Mouse (Mus musculus) midbrain, postnatal 0 days (tissue): Measurements from ENCODE around the gene Slc6a5. TPM values are rescaled to one million over a fixed set of nuclear protein-coding genes. Genes with fewer than 3 reads are reported as not detected.

Source experiments
- ATAC-seq: fragments of 200-750 bp; cut with Nextera tagmentation; 2 replicates; pipeline ENCODE4 v1.8.0; 2017; ENCODE audit warnings: moderate number of reproducible peaks, mild to moderate bottlenecking, moderate TSS enrichment, moderate library complexity; ENCODE audit not compliant: low FRiP score
- DNase-seq: peaks from one replicate; pipeline ENCODE4 v3.0.0-alpha.2; 2015; ENCODE audit warnings: low spot score
- H3K27ac ChIP-seq: fragments of 300-500 bp; sonication (generic); 2 replicates; pipeline ENCODE4 v1.5.1; 2014; ENCODE audit warnings: low read depth, mild to moderate bottlenecking, low read length, mixed read lengths
- H3K27me3 ChIP-seq: fragments of 300-500 bp; sonication (generic); 2 replicates; pipeline ENCODE4 v1.6.1; 2014; ENCODE audit warnings: low read length, control low read depth, mixed read lengths; ENCODE audit not compliant: insufficient read depth
- H3K36me3 ChIP-seq: fragments of 300-500 bp; sonication (generic); 2 replicates; pipeline ENCODE4 v1.6.1; 2014; ENCODE audit warnings: low read length, control low read depth, mixed read lengths; ENCODE audit not compliant: insufficient read depth
- H3K4me1 ChIP-seq: fragments of 300-500 bp; sonication (generic); 2 replicates; pipeline ENCODE4 v1.6.1; 2014; ENCODE audit warnings: mild to moderate bottlenecking, control low read depth, antibody characterized with exemption, low read length, mixed read lengths; ENCODE audit not compliant: insufficient read depth
- H3K4me2 ChIP-seq: fragments of 300-500 bp; sonication (generic); 2 replicates; pipeline ENCODE4 v1.6.1; 2014; ENCODE audit warnings: low read depth, mild to moderate bottlenecking, low read length, mixed read lengths; ENCODE audit not compliant: poor library complexity, severe bottlenecking
- H3K4me3 ChIP-seq: fragments of 300-500 bp; sonication (generic); 2 replicates; pipeline ENCODE4 v1.5.1; 2014; ENCODE audit warnings: low read depth, mild to moderate bottlenecking, low read length, moderate library complexity
- H3K9ac ChIP-seq: fragments of 300-500 bp; sonication (generic); replicated peaks from 2 replicates; pipeline ENCODE4 v1.6.1; 2014; ENCODE audit warnings: mild to moderate bottlenecking, low read length, moderate library complexity, mixed read lengths; ENCODE audit not compliant: poor library complexity, severe bottlenecking
- H3K9me3 ChIP-seq: fragments of 300-500 bp; sonication (generic); 2 replicates; pipeline ENCODE4 v1.6.1; 2016; ENCODE audit warnings: low read length, control low read depth
- CTCF ChIP-seq: IDR thresholded peaks from 2 replicates; pipeline ENCODE4 v1.5.1; 2016; ENCODE audit warnings: antibody characterized with exemption, mild to moderate bottlenecking
- WGBS: fragments of 180-500 bp; shearing (Covaris S2); extraction: QIAGEN DNeasy Blood & Tissue Kit; methylation state at CpG from one replicate; pipeline ENCODE4 v1.1.7; 2014; 5-methylcytosine and 5-hydroxymethylcytosine counted together
- polyA plus RNA-seq: library from polyadenylated mRNA; unstranded; fragments of >200 nt; fragmentation: Nextera tagmentation; extraction: Ambion mirVana; gene quantifications from 2 replicates; pipeline ENCODE4 v1.2.1, GENCODE M21; 2015
- total RNA-seq: library from RNA; depleted of rRNA; stranded (reverse); fragments of >200 nt; gene quantifications from 2 replicates; pipeline ENCODE4 v1.2.3, GENCODE M21; 2014

Gene Slc6a5
- total and polyA plus RNA-seq, 2 experiments from 2014 or later, result 0.22 to 6.6 TPM

DNA sequence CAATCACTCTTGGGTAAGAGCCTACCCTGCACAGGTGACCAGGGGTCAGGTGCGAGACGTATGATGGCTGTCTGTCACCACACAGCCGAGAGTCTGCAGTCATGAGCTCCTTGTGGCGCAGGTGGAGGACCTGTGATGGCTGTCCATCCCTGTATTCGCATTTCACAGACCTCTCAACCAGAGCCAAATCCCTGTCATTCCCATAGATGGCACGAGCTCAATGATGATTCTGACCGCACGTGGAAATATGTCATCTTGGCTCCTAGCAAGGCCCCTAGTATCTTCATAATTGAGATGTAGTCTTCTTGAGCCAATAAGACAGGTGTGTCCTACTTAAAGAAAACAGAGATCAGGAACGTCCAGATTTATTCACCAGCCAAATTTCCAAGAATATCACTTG is 36.7 kb downstream of the Slc6a5 start:
- no peak overlapping the region for H3K27ac ChIP-seq
- no peak overlapping the region for H3K4me3 ChIP-seq
- H3K4me2 ChIP-seq, result no peak overlapping the region
- DNase-seq, result no peak
- no peaks in the 10 kb centered on the region for H3K9me3 ChIP-seq
- no peak for ATAC-seq
- WGBS, result 92% methylated on average over 9 of the region's 9 CpGs
- 0 out of 2 replicates have a peak, but pooled peaks cover 4% of the 10 kb centered on the region for H3K4me1 ChIP-seq
- no peaks in the 10 kb centered on the region for H3K27me3 ChIP-seq
- H3K36me3 ChIP-seq, result no peaks in the 10 kb centered on the region
- no peak overlapping the region for H3K9ac ChIP-seq
- TF ChIP-seq CTCF, result no peak

DNA sequence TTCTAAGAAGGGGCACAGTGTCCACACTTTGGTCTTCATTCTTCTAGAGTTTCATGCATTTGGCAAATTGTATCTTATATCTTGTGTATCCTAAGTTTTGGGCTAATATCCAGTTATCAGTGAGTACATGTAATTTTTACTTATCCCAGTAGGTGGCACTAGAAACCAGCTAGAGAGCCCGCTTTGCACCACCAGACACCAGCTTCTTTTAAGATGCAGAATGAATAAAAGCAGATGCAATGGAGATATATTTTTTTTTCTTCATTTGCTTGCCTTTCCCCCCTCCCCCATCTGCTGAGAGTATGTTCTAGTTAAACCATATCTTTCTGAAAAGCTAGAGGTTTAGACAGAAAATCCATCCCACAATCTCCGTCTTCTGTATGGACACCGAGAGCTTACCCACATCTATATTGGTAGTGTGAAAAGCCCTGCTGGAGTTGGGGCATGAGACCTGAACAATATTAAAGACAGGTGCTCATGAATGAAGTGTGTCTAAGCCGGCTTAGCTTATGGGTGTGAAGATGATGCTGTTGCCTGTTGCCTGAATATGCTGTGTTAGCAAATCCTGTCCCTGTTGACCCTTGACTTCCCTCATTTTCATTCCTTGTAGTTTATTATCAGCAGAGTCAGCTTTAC is 43.7 kb downstream of the Slc6a5 start:
- Histone ChIP-seq H3K27me3 (no peaks in the 10 kb centered on the region; the same call in 1 of the 2 replicates), H3K4me2 (no peak overlapping the region), H3K4me3 (no peak overlapping the region), H3K4me1 (no peaks in the 10 kb centered on the region), H3K9ac (no peak overlapping the region), H3K27ac (no peak overlapping the region), H3K9me3 (no peaks in the 10 kb centered on the region), H3K36me3 (no peaks in the 10 kb centered on the region)
- peak; percentile 82 for TF ChIP-seq CTCF
- ATAC-seq (peak; percentile 16; the same call in 1 of the 2 replicates), DNase-seq (peak; percentile 77)
- WGBS, result 34% methylated on average over 4 of the region's 4 CpGs

DNA sequence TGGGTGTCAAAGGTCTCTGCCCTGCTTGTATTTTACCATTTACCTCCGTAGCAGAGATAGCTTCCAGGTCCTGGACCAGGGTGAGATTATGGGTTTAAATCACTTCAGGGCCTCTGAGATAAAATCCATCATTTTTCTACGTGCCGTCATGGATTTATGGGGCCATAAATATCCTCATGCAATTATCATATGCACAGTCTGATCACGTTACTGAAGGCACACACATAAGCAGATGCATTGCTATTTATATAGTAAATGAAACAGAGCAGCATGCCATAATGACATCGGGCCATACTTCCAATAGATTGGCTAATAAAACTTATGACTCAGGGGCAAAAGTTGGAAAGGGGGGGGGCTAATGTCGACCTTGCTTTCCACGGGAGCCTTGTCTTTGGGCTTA is 44.9 kb downstream of the Slc6a5 start:
- no peak overlapping the region for H3K9ac ChIP-seq
- H3K27me3 ChIP-seq, result no peaks in the 10 kb centered on the region; the same call in 1 of the 2 replicates
- H3K4me2 ChIP-seq, result no peak overlapping the region
- no peak for DNase-seq
- TF ChIP-seq CTCF, result no peak
- no peaks in the 10 kb centered on the region for H3K9me3 ChIP-seq
- 74% methylated on average over 7 of the region's 7 CpGs for WGBS
- no peak overlapping the region for H3K4me3 ChIP-seq
- no peaks in the 10 kb centered on the region for H3K4me1 ChIP-seq
- no peak for ATAC-seq
- no peaks in the 10 kb centered on the region for H3K36me3 ChIP-seq
- no peak overlapping the region for H3K27ac ChIP-seq

DNA sequence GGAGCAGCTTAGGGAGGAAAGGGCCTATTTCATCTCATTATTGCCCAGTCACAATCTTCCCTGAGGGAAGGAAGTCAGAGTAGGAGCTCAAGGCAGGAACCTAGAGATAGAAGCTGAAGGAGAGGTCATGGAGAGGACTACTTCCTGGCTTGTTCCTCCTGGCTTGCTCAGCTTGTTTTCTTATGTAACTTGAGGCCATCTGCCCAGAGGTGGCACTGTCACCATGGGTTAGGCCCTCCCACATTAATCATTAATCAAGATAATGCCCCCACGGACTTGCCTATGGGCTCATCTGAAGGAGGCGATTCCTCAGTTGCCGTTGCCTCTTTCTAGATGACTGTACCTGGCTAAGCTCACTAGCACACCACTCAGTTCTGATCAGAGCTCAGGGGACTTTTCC is 47.2 kb downstream of the Slc6a5 start:
- Histone ChIP-seq H3K9me3 (no peaks in the 10 kb centered on the region), H3K9ac (no peak overlapping the region), H3K4me1 (no peaks in the 10 kb centered on the region), H3K27ac (no peak overlapping the region), H3K4me2 (no peak overlapping the region), H3K27me3 (no peaks in the 10 kb centered on the region; the same call in 1 of the 2 replicates), H3K4me3 (no peak overlapping the region), H3K36me3 (no peaks in the 10 kb centered on the region)
- 83% methylated on average over 3 of the region's 3 CpGs for WGBS
- no peak for ATAC-seq
- DNase-seq, result no peak
- TF ChIP-seq CTCF, result no peak

DNA sequence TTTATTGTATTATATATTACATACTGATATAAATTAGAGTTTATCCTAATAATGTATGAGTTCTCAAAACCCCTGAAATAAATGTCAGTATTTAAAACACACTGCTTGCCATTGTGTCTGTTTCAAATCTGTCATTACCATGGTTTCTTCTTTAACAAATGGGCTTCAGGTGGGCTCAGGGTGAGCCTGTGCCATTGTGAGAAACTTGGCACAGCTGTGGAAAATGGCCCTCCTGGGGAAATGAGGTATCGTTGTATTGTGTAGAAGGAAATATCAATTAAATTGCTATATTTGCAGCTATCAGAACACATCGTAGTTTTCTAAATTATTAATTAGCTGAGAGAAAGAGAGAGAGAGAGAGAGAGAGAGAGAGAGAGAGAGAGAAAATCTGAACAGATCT is 53.8 kb downstream of the Slc6a5 start:
- DNase-seq (no peak), ATAC-seq (no peak)
- Histone ChIP-seq H3K4me1 (no peaks in the 10 kb centered on the region), H3K36me3 (no peaks in the 10 kb centered on the region), H3K9ac (no peak overlapping the region), H3K27ac (no peak overlapping the region), H3K27me3 (no peaks in the 10 kb centered on the region), H3K4me2 (no peak overlapping the region), H3K9me3 (no peaks in the 10 kb centered on the region), H3K4me3 (no peak overlapping the region)
- no peak for TF ChIP-seq CTCF
- WGBS, result 55% methylated on average over 2 of the region's 2 CpGs

DNA sequence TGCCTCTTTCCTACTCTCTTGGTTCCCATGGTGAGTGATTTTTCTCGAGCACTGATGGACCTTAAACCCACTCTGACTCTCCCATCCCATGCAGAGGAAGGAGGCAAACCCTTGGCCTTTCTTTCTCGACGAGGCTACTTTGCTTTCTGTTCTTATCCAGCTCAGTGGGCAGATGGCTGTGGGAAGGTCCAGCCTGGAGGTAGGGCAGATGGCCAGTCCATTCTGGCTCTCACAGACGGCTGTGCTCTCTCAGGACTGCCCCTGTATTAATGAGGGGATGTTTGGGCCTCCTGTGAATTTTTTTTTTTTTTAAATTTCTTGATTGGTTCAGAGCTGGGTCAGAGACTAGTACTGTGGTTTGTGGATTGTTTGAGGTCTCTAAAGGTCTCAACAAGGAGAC is 59.6 kb downstream of the Slc6a5 start:
- Histone ChIP-seq H3K9me3 (no peaks in the 10 kb centered on the region), H3K27ac (no peak overlapping the region), H3K9ac (no peak overlapping the region), H3K36me3 (no peaks in the 10 kb centered on the region), H3K27me3 (no peaks in the 10 kb centered on the region; the same call in 1 of the 2 replicates), H3K4me2 (no peak overlapping the region), H3K4me3 (no peak overlapping the region), H3K4me1 (no peaks in the 10 kb centered on the region)
- DNase-seq (peak; percentile 28), ATAC-seq (no peak)
- no peak for TF ChIP-seq CTCF
- 26% methylated on average over 4 of the region's 4 CpGs for WGBS
